Mouse (Mus musculus): ENCODE measurements around the gene Cox7a1. TPM values are rescaled to one million over a fixed set of nuclear protein-coding genes. Genes with fewer than 3 reads are reported as not detected.
A peak's percentile ranks its signal among the peaks of the same experiment; 100 is the strongest.

The Cox7a1 gene
- total RNA-seq, 1 experiment = 54.8 TPM

DNA sequence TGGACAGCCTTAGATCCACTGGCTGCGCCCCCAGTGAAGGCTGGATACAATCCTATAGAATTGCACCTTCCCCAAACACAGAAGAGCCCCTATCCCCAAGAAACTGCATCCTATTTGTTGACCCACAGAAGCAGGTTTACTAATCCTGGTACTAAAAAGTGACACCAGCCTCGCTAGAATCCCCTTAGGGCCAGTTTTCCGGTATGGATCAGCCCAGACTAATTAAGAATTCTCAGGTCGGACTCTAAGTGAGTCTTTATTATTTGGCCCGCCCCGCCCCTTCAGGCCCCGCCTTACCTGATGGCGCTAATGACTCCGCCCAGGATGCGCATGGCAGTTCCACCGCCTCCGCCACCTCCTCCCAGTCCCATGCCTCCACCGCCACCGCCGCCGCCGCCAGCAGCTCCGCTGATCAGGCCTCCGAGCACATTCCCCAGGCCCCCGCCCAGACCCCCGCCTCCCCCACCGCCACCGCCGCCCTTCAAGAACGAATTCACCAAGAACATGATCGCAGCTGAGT is 9.7 kb downstream of the Cox7a1 start:
- Histone ChIP-seq H3K4me1 (ENCODE audit: control insufficient read depth in 2 of 2, insufficient read depth in 2 of 2, low read length in 2 of 2, poor library complexity in 1 of 2) (peaks cover 5 to 16% of the 10 kb centered on the region in 2 experiments; a peak in 3 of 4 replicates), H3K9ac (ENCODE audit: insufficient read depth, low read depth, low read length, poor library complexity, severe bottlenecking) (peak overlapping the region; percentile 78), H3K27ac (ENCODE audit: insufficient read depth, low read depth, low read length, poor library complexity, severe bottlenecking) (peak overlapping the region; percentile 89), H3K9me3 (ENCODE audit: control insufficient read depth, insufficient read depth, low read depth, low read length) (no peaks in the 10 kb centered on the region), H3K4me3 (ENCODE audit: insufficient read depth in 1 of 2, low read depth in 1 of 2, low read length in 2 of 2, poor library complexity in 1 of 2, severe bottlenecking in 1 of 2) (peak overlapping the region; percentile 80 to 86), H3K36me3 (ENCODE audit: control insufficient read depth, insufficient read depth, low read length, poor library complexity, severe bottlenecking) (peaks cover 23% of the 10 kb centered on the region)
- in situ Hi-C loops (cut with MboI; ENCODE audit: low sequenced_read_pairs in 2 of 2, unreplicated experiment in 2 of 2) = no loop called here
- TF ChIP-seq CHD2 (IDR thresholded peaks at IDR 0.05; ENCODE audit: low read depth, low read length) (no peak), ZC3H11A (IDR thresholded peaks at IDR 0.05; ENCODE audit: borderline replicate concordance, low read depth, low read length) (no peak), MAFK (IDR thresholded peaks at IDR 0.05; ENCODE audit: insufficient read depth, low read depth, low read length) (no peak), ZNF384 (IDR thresholded peaks at IDR 0.05; ENCODE audit: low read depth, low read length) (no peak), HCFC1 (IDR thresholded peaks at IDR 0.05; ENCODE audit: borderline replicate concordance, insufficient read depth, low read length) (no peak)
- peak; percentile 88 for DNase-seq (ENCODE audit: low read depth, low spot score)

DNA sequence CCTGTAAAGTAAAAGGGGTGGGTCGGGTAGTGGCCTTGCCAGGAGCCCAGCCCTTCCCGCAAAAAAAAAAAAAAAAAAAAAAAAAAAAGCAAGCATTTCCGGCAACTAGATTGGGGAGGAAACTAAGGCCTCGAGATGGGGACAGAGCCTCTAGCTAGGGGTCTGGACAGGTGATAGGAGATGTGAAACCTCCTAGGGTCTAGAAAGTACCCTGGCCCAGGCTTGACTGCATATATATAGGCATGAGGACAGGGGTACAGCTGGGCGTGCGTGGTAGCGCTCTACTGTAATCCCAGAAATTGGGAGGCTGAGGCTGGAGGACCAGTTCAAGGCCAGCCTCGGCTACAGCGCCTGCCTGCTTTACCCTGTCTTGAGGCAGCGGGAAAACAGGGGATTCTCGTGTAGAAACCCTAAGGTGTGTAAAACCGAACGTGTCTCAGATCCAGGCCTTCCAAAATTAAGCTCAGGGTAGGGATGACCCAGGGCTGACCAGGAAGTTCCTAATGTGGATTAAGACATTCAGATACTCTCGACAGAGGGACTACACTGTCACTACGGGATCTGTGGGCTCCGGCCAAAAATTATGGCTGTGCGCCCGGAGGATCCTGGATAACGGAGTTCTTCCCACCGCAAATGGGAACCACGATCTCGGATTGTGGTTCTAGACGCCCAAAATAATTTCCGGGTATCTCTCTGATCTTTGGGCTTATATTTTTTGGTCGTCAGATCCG is 10.3 kb downstream of the Cox7a1 start:
- in situ Hi-C loops (cut with MboI; ENCODE audit: low sequenced_read_pairs in 2 of 2, unreplicated experiment in 2 of 2) = no loop called here
- Histone ChIP-seq H3K9ac (ENCODE audit: insufficient read depth, low read depth, low read length, poor library complexity, severe bottlenecking) (peak overlapping the region; percentile 78), H3K36me3 (ENCODE audit: control insufficient read depth, insufficient read depth, low read length, poor library complexity, severe bottlenecking) (peaks cover 17% of the 10 kb centered on the region), H3K27ac (ENCODE audit: insufficient read depth, low read depth, low read length, poor library complexity, severe bottlenecking) (peak overlapping the region; percentile 89), H3K4me3 (ENCODE audit: insufficient read depth in 1 of 2, low read depth in 1 of 2, low read length in 2 of 2, poor library complexity in 1 of 2, severe bottlenecking in 1 of 2) (peak overlapping the region; percentile 80 to 86), H3K9me3 (ENCODE audit: control insufficient read depth, insufficient read depth, low read depth, low read length) (no peaks in the 10 kb centered on the region), H3K4me1 (ENCODE audit: control insufficient read depth in 2 of 2, insufficient read depth in 2 of 2, low read length in 2 of 2, poor library complexity in 1 of 2) (peaks cover 7 to 12% of the 10 kb centered on the region in 2 experiments; a peak in 3 of 4 replicates)
- TF ChIP-seq ZNF384 (IDR thresholded peaks at IDR 0.05; ENCODE audit: low read depth, low read length) = peak; percentile 98
- no peak for TF ChIP-seq CHD2 (IDR thresholded peaks at IDR 0.05; ENCODE audit: low read depth, low read length)
- no peak for DNase-seq (ENCODE audit: low read depth, low spot score)

DNA sequence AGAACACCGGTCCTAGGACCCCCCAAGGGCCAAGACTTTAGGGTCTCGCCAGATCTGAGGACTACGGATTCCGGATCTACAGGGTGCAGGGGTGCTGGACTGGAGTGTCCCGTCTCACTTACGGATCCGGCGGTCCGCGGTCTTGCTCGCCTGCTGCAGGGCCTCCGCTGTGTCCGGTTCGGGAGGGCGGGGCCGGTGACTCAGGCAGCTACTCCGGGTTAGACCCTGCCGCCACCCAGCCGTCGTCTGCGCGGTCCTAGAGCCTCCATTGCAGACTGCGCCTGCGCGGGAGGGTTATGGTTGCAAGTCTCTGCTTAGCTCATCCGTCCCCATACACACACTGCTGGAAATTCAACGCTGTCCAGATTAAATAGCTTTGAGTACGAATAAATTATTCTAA is 10.9 kb downstream of the Cox7a1 start:
- peak; percentile 92 for DNase-seq (ENCODE audit: low read depth, low spot score)
- in situ Hi-C loops (cut with MboI; ENCODE audit: low sequenced_read_pairs in 2 of 2, unreplicated experiment in 2 of 2) = no loop called here
- Histone ChIP-seq H3K27ac (ENCODE audit: insufficient read depth, low read depth, low read length, poor library complexity, severe bottlenecking) (peak overlapping the region; percentile 89), H3K36me3 (ENCODE audit: control insufficient read depth, insufficient read depth, low read length, poor library complexity, severe bottlenecking) (peaks cover 15% of the 10 kb centered on the region), H3K4me3 (ENCODE audit: insufficient read depth in 1 of 2, low read depth in 1 of 2, low read length in 2 of 2, poor library complexity in 1 of 2, severe bottlenecking in 1 of 2) (peak overlapping the region; percentile 80 to 86), H3K9ac (ENCODE audit: insufficient read depth, low read depth, low read length, poor library complexity, severe bottlenecking) (peak overlapping the region; percentile 78), H3K9me3 (ENCODE audit: control insufficient read depth, insufficient read depth, low read depth, low read length) (no peaks in the 10 kb centered on the region), H3K4me1 (ENCODE audit: control insufficient read depth in 2 of 2, insufficient read depth in 2 of 2, low read length in 2 of 2, poor library complexity in 1 of 2) (peaks cover 7 to 12% of the 10 kb centered on the region in 2 experiments; a peak in 3 of 4 replicates)
- TF ChIP-seq CHD2 (IDR thresholded peaks at IDR 0.05; ENCODE audit: low read depth, low read length) = no peak
- TF ChIP-seq MAFK (IDR thresholded peaks at IDR 0.05; ENCODE audit: insufficient read depth, low read depth, low read length) = 0 out of 2 replicates have a peak, but pooled peaks have one; percentile 32
- TF ChIP-seq HCFC1 (IDR thresholded peaks at IDR 0.05; ENCODE audit: borderline replicate concordance, insufficient read depth, low read length) = 0 out of 2 replicates have a peak, but pooled peaks have one; percentile 54
- TF ChIP-seq ZNF384 (IDR thresholded peaks at IDR 0.05; ENCODE audit: low read depth, low read length) = peak; percentile 69
- TF ChIP-seq ZC3H11A (IDR thresholded peaks at IDR 0.05; ENCODE audit: borderline replicate concordance, low read depth, low read length) = no peak

DNA sequence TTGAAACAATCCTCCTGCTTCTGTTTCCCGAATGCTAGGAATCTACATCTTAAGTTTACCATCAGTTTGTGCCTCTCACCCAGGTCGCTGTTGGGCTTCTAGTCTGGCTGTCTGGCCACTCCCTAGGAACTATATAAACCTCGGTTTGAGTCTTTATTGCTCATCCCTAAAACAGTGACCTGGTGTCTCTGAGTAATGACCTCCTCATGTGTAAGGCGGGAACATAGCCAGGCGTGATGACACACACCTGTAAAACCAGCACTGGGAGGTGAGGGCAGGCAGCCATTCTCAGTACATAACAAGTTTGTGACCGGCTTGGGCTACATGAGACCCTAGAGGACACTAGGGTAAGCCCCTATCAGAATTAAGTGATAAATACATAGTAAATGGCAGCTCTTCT is 11.5 kb downstream of the Cox7a1 start:
- Histone ChIP-seq H3K27ac (ENCODE audit: insufficient read depth, low read depth, low read length, poor library complexity, severe bottlenecking) (peak overlapping the region; percentile 48; the same call in 1 of the 2 replicates), H3K4me3 (ENCODE audit: insufficient read depth in 1 of 2, low read depth in 1 of 2, low read length in 2 of 2, poor library complexity in 1 of 2, severe bottlenecking in 1 of 2) (peak overlapping the region; percentile 80 to 86), H3K36me3 (ENCODE audit: control insufficient read depth, insufficient read depth, low read length, poor library complexity, severe bottlenecking) (peaks cover 10% of the 10 kb centered on the region), H3K4me1 (ENCODE audit: control insufficient read depth in 2 of 2, insufficient read depth in 2 of 2, low read length in 2 of 2, poor library complexity in 1 of 2) (peaks cover 7 to 16% of the 10 kb centered on the region in 2 experiments; a peak in 3 of 4 replicates), H3K9me3 (ENCODE audit: control insufficient read depth, insufficient read depth, low read depth, low read length) (no peaks in the 10 kb centered on the region), H3K9ac (ENCODE audit: insufficient read depth, low read depth, low read length, poor library complexity, severe bottlenecking) (peak overlapping the region; percentile 50; the same call in 1 of the 2 replicates)
- in situ Hi-C loops (cut with MboI; ENCODE audit: low sequenced_read_pairs in 2 of 2, unreplicated experiment in 2 of 2) = no loop called here
- DNase-seq (ENCODE audit: low read depth, low spot score) = no peak
- TF ChIP-seq CHD2 (IDR thresholded peaks at IDR 0.05; ENCODE audit: low read depth, low read length) = no peak
- TF ChIP-seq ZC3H11A (IDR thresholded peaks at IDR 0.05; ENCODE audit: borderline replicate concordance, low read depth, low read length) = no peak
- TF ChIP-seq MAFK (IDR thresholded peaks at IDR 0.05; ENCODE audit: insufficient read depth, low read depth, low read length) = no peak
- TF ChIP-seq HCFC1 (IDR thresholded peaks at IDR 0.05; ENCODE audit: borderline replicate concordance, insufficient read depth, low read length) = no peak
- no peak for TF ChIP-seq ZNF384 (IDR thresholded peaks at IDR 0.05; ENCODE audit: low read depth, low read length)
